Mouse (Mus musculus): ENCODE measurements around the gene Gpatch2. TPM values are rescaled to one million over a fixed set of nuclear protein-coding genes. Genes with fewer than 3 reads are reported as not detected.
A peak's percentile ranks its signal among the peaks of the same experiment; 100 is the strongest.

The Gpatch2 gene
- polyA plus RNA-seq, 1 experiment from 2014 or later, result 25.7 TPM

GRCm38 (mm10) chr1:187316555-187316954, 101.2 kb downstream of the Gpatch2 start:
- WGBS, result 82% methylated on average over 8 of the region's 8 CpGs
- no peak for DNase-seq (ENCODE audit: low spot score)
- H3K9me3 ChIP-seq (replicated peaks), result no peaks in the 10 kb centered on the region
- H3K4me3 ChIP-seq, result no peak overlapping the region
- H3K27ac ChIP-seq (replicated peaks), result no peak overlapping the region
- H3K27me3 ChIP-seq (ENCODE audit: low read depth, poor library complexity, severe bottlenecking), result no peaks in the 10 kb centered on the region
- peaks cover 5% of the 10 kb centered on the region; the same call in 1 of the 2 replicates for H3K36me3 ChIP-seq
- peaks cover 20% of the 10 kb centered on the region for H3K4me1 ChIP-seq

- 92% methylated on average over 3 of the region's 3 CpGs for WGBS
Measured at GRCm38 (mm10) chr1:187321814-187322213, 106.5 kb downstream of the Gpatch2 start.

GRCm38 (mm10) chr1:187322505-187323208, 107.3 kb downstream of the Gpatch2 start:
- Histone ChIP-seq H3K36me3 (peaks cover 9% of the 10 kb centered on the region), H3K4me3 (no peak overlapping the region), H3K27me3 (ENCODE audit: low read depth, poor library complexity, severe bottlenecking) (no peaks in the 10 kb centered on the region), H3K9me3 (replicated peaks) (no peaks in the 10 kb centered on the region), H3K27ac (replicated peaks) (no peak overlapping the region), H3K4me1 (no peaks in the 10 kb centered on the region)
- DNase-seq (ENCODE audit: low spot score), result no peak
- WGBS, result 88% methylated on average over 8 of the region's 8 CpGs

More at GRCm38 (mm10) chr1:187321814-187322213, 106.5 kb downstream of the Gpatch2 start:
- peaks cover 9% of the 10 kb centered on the region for H3K36me3 ChIP-seq
- DNase-seq (ENCODE audit: low spot score), result no peak
- H3K9me3 ChIP-seq (replicated peaks), result no peaks in the 10 kb centered on the region
- no peak overlapping the region for H3K4me3 ChIP-seq
- H3K27ac ChIP-seq (replicated peaks), result no peak overlapping the region
- H3K4me1 ChIP-seq, result no peaks in the 10 kb centered on the region
- no peaks in the 10 kb centered on the region for H3K27me3 ChIP-seq (ENCODE audit: low read depth, poor library complexity, severe bottlenecking)

GRCm38 (mm10) chr1:187323209-187323589, 107.9 kb downstream of the Gpatch2 start:
- no peak overlapping the region for H3K4me3 ChIP-seq
- H3K36me3 ChIP-seq, result peaks cover 9% of the 10 kb centered on the region
- H3K27ac ChIP-seq (replicated peaks), result no peak overlapping the region
- H3K9me3 ChIP-seq (replicated peaks), result no peaks in the 10 kb centered on the region
- no peak for DNase-seq (ENCODE audit: low spot score)
- H3K27me3 ChIP-seq (ENCODE audit: low read depth, poor library complexity, severe bottlenecking), result no peaks in the 10 kb centered on the region
- 96% methylated on average over 1 of the region's 1 CpGs for WGBS
- H3K4me1 ChIP-seq, result no peaks in the 10 kb centered on the region

GRCm38 (mm10) chr1:187342551-187342950, 127.2 kb downstream of the Gpatch2 start:
- Histone ChIP-seq H3K27ac (replicated peaks) (no peak overlapping the region), H3K36me3 (peaks cover 11% of the 10 kb centered on the region), H3K9me3 (replicated peaks) (no peaks in the 10 kb centered on the region), H3K4me1 (peaks cover 8% of the 10 kb centered on the region), H3K27me3 (ENCODE audit: low read depth, poor library complexity, severe bottlenecking) (no peaks in the 10 kb centered on the region), H3K4me3 (no peak overlapping the region)
- WGBS, result 49% methylated on average over 2 of the region's 2 CpGs
- DNase-seq (ENCODE audit: low spot score), result peak; percentile 22

- no peak overlapping the region for H3K27ac ChIP-seq (replicated peaks)
- WGBS, result 75% methylated on average over 5 of the region's 5 CpGs
- no peaks in the 10 kb centered on the region for H3K9me3 ChIP-seq (replicated peaks)
- H3K36me3 ChIP-seq, result peaks cover 30% of the 10 kb centered on the region
- peaks cover 8% of the 10 kb centered on the region for H3K4me1 ChIP-seq
- no peaks in the 10 kb centered on the region for H3K27me3 ChIP-seq (ENCODE audit: low read depth, poor library complexity, severe bottlenecking)
- H3K4me3 ChIP-seq, result no peak overlapping the region
- DNase-seq (ENCODE audit: low spot score), result no peak
Measured at GRCm38 (mm10) chr1:187345156-187345555, 129.8 kb downstream of the Gpatch2 start.

- Histone ChIP-seq H3K4me3 (no peak overlapping the region), H3K27me3 (ENCODE audit: low read depth, poor library complexity, severe bottlenecking) (no peaks in the 10 kb centered on the region), H3K36me3 (peaks cover 32% of the 10 kb centered on the region), H3K9me3 (replicated peaks) (no peaks in the 10 kb centered on the region), H3K27ac (replicated peaks) (0 out of 2 replicates have a peak overlapping the region, but pooled peaks have one; percentile 46), H3K4me1 (peaks cover 7% of the 10 kb centered on the region)
- no peak for DNase-seq (ENCODE audit: low spot score)
- WGBS, result 91% methylated on average over 11 of the region's 11 CpGs
Measured at GRCm38 (mm10) chr1:187346923-187347322, 131.6 kb downstream of the Gpatch2 start.

GRCm38 (mm10) chr1:187347606-187348005, 132.3 kb downstream of the Gpatch2 start:
- H3K4me1 ChIP-seq, result peaks cover 1% of the 10 kb centered on the region
- H3K27me3 ChIP-seq (ENCODE audit: low read depth, poor library complexity, severe bottlenecking), result no peaks in the 10 kb centered on the region
- peaks cover 35% of the 10 kb centered on the region for H3K36me3 ChIP-seq
- no peak overlapping the region for H3K27ac ChIP-seq (replicated peaks)
- H3K4me3 ChIP-seq, result no peak overlapping the region
- no peak for DNase-seq (ENCODE audit: low spot score)
- H3K9me3 ChIP-seq (replicated peaks), result no peaks in the 10 kb centered on the region
- 93% methylated on average over 6 of the region's 6 CpGs for WGBS

GRCm38 (mm10) chr1:187348053-187348820, 132.9 kb downstream of the Gpatch2 start:
- Histone ChIP-seq H3K27me3 (ENCODE audit: low read depth, poor library complexity, severe bottlenecking) (no peaks in the 10 kb centered on the region), H3K4me1 (no peaks in the 10 kb centered on the region), H3K27ac (replicated peaks) (no peak overlapping the region), H3K36me3 (peaks cover 39% of the 10 kb centered on the region), H3K4me3 (no peak overlapping the region), H3K9me3 (replicated peaks) (no peaks in the 10 kb centered on the region)
- 95% methylated on average over 26 of the region's 26 CpGs for WGBS
- DNase-seq (ENCODE audit: low spot score), result no peak

GRCm38 (mm10) chr1:187348859-187349258, 133.6 kb downstream of the Gpatch2 start:
- Histone ChIP-seq H3K9me3 (replicated peaks) (no peaks in the 10 kb centered on the region), H3K4me1 (no peaks in the 10 kb centered on the region), H3K27ac (replicated peaks) (no peak overlapping the region), H3K36me3 (peaks cover 39% of the 10 kb centered on the region), H3K4me3 (no peak overlapping the region), H3K27me3 (ENCODE audit: low read depth, poor library complexity, severe bottlenecking) (no peaks in the 10 kb centered on the region)
- WGBS, result 92% methylated on average over 14 of the region's 14 CpGs
- no peak for DNase-seq (ENCODE audit: low spot score)

- Histone ChIP-seq H3K4me3 (no peak overlapping the region), H3K9me3 (replicated peaks) (no peaks in the 10 kb centered on the region), H3K36me3 (peaks cover 7% of the 10 kb centered on the region; the same call in 1 of the 2 replicates), H3K27me3 (ENCODE audit: low read depth, poor library complexity, severe bottlenecking) (no peaks in the 10 kb centered on the region), H3K27ac (replicated peaks) (peak overlapping the region; percentile 47; the same call in 1 of the 2 replicates), H3K4me1 (peaks cover 4% of the 10 kb centered on the region)
- 85% methylated on average over 15 of the region's 15 CpGs for WGBS
- DNase-seq (ENCODE audit: low spot score), result no peak
Measured at GRCm38 (mm10) chr1:187356169-187356568, 140.9 kb downstream of the Gpatch2 start.

GRCm38 (mm10) chr1:187356904-187357303, 141.6 kb downstream of the Gpatch2 start:
- Histone ChIP-seq H3K36me3 (peaks cover 7% of the 10 kb centered on the region; the same call in 1 of the 2 replicates), H3K27ac (replicated peaks) (no peak overlapping the region), H3K9me3 (replicated peaks) (no peaks in the 10 kb centered on the region), H3K4me3 (no peak overlapping the region), H3K27me3 (ENCODE audit: low read depth, poor library complexity, severe bottlenecking) (no peaks in the 10 kb centered on the region), H3K4me1 (peaks cover 4% of the 10 kb centered on the region)
- WGBS, result 91% methylated on average over 8 of the region's 8 CpGs
- DNase-seq (ENCODE audit: low spot score), result no peak

- Histone ChIP-seq H3K27me3 (ENCODE audit: low read depth, poor library complexity, severe bottlenecking) (no peaks in the 10 kb centered on the region), H3K9me3 (replicated peaks) (no peaks in the 10 kb centered on the region), H3K4me1 (peaks cover 11% of the 10 kb centered on the region), H3K27ac (replicated peaks) (no peak overlapping the region), H3K36me3 (no peaks in the 10 kb centered on the region), H3K4me3 (no peak overlapping the region)
- 36% methylated on average over 3 of the region's 3 CpGs for WGBS
- DNase-seq (ENCODE audit: low spot score), result no peak
Measured at GRCm38 (mm10) chr1:187360240-187360639, 144.9 kb downstream of the Gpatch2 start.
